Mouse (Mus musculus) heart, postnatal 36 days (tissue): ENCODE results near the gene Itga9. TPM values are rescaled to one million over a fixed set of nuclear protein-coding genes. Genes with fewer than 3 reads are reported as not detected.
"Not testable (repeated sequence)": the region's sequence is repeated elsewhere in the genome, so short reads cannot be mapped to it uniquely, and the experiment has no call there.

Source experiments
- DNase-seq, 2 experiments: peaks; one replicate each; pipeline ENCODE4 v3.0.0; 2021 to 2022
- intact Hi-C: fragments of 180-260 bp; cut with DNase I; formaldehyde crosslinking; loops from one replicate; pipeline ENCODE4 v1.15.1; 2025
- total RNA-seq, 2 experiments: library from RNA; stranded (reverse); gene quantifications; 2 replicates each; pipeline ENCODE4 v1.2.3; 2021

Itga9 gene
- total RNA-seq, result 10 to 100 TPM; 49.5 to 60.2 TPM

- intact Hi-C loops, result loop anchor here (1.0 to 5.0 kb wide), 5 partner anchors 79 to 302 kb away; no protein-coding TSS in a partner anchor
Observed at GRCm38 (mm10) chr9:118606148-118606816, at the start of gene Itga9. Itga9 (plus strand) TSS chr9:118606690.

DNA sequence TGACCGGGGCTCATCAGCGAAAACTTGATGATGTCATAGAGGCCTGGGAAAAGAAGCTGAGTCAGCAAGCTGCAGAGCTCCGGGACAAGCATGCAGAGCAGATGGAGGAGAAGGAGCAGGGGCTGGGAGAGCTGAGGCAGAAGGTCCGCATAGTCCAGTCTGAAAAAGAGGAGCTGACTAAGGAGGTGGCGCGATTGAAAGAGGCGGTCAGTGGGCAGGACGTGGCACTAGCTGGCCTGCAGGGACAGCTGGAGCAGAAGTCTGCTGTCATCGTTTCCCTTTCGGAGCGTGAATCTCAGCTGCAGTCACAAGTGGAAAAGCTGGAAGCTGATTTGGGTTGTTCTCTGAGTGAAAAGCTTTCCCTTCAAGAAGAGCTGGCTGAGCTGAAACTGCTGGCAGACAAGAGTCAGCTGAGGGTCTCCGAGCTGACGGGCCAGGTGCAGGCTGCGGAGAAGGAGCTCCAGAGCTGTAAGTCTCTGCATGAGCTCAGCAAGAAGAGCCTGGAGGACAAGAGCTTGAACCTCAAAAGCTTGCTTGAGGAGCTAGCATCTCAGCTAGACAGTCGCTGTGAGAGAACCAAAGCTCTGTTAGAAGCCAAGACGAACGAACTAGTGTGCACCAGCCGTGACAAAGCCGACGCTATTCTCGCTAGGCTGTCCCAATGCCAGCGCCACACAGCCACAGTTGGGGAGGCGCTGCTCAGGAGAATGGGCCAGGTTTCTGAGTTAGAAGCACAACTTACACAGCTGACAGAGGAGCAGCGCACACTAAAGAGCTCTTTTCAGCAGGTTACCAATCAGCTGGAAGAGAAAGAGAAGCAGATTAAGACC lies 49.3 kb upstream of the Itga9 start:
- intact Hi-C loops, result no loop called here
- DNase-seq, result peak; percentile 21 to 31

More at GRCm38 (mm10) chr9:118606148-118606816, at the start of gene Itga9:
- peak; percentile 94 to 96 for DNase-seq

DNA sequence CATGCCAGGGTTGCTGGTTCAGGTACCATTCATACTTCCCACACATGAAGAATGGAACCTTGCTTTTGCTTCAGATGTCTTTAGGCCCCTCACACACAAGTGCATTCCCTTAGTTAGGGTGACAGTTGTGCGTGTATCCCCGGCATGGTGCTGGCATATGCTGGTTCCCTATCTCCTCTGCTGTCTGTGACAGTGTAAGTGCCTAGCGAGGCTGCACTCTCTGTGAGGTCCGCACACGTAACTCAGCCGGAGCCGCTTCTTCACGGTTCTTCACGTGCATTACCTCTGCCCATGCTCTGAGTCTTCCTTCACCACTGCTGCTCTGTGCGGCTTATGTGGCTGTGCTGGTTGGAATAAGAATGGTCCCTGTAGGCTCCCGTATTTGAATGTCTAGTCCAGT lies 43.1 kb upstream of the Itga9 start:
- no peak for DNase-seq

DNA sequence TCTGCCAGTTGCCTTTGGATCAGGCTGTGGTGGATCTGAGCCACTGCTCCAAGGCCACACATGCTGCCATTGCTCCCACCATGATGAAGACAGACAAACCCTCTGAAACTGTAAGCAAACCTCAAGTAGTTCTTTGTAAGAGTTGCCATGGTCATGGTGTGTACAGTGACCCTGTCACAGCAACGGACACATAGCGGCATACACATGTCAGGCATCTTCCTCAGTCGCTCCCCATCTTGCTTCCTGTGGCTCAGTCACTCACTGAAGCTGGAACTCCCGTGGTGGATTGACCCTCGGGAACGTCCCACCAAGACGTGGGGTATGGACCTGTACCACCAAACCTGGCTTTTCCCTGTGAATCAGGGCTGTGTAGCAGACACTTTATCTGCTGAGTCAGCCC lies 42.6 kb upstream of the Itga9 start:
- no peak for DNase-seq
- intact Hi-C loops, result no loop called here

More for the DNA sequence above, 43.1 kb upstream of the Itga9 start:
- intact Hi-C loops, result no loop called here

GRCm38 (mm10) chr9:118564696-118565095 lies 41.8 kb upstream of the Itga9 start:
- no peak for DNase-seq
- intact Hi-C loops, result no loop called here

DNA sequence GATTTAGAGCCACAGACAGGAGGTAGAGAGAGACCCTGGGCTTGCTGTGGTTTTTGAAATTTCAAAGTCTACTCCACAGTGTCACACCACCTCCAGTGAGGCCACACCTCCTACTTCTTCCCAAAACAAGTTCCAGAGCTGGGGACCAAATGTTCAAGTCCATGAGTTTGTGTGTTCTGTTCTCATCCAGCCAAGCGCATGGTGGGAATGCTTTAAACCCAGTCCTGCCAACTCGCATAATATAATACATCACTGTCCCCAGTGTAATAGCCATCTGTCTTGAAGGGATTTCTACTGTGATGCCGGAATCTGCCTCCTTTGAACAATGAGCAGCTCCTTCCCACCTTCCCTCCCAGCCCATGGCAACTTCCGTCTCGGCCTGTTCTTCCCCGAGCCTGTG lies 37.2 kb upstream of the Itga9 start:
- intact Hi-C loops, result no loop called here
- no peak for DNase-seq

DNA sequence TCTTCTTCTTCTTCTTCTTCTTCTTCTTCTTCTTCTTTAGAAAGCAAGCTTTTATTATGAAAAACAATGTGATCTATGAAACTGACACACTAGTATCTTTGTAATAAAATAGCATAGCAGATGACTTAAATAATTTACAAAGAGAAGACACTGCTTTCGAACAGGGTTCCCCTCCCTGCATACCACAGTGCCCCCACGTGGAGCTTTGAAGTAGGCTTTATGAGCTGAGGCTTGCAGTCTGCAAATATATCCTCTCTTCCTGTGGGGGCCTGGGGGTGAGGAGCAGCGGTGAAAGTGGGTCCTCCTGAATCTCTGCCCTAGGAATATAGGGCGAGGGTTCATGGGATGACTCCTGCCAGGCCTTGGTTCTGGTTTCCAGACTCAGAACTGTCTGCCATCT lies 35.6 kb upstream of the Itga9 start:
- intact Hi-C loops, result no loop called here
- DNase-seq, result no peak

- DNase-seq, result no peak
- intact Hi-C loops, result no loop called here
Observed at GRCm38 (mm10) chr9:118571701-118572100, 34.8 kb upstream of the Itga9 start.

DNA sequence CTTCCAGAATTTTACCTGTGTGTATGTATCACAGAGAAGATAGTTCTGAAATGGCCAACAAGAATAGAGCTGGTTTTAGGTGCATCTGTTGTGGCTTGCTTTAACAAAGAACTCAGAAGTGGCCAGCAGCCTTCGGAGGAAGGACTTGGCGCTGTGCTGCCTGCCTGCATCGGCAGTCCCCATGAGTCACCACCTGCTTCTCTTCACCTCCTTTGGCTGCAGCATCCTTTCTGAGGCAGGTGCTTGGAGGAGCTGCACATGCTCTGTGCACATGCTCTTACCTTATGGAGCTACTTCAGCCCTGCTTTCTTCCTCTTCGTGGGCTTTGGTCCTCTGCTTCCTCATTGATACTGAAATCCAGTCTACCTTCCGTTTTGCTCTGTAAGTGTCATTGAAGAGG lies 31.6 kb upstream of the Itga9 start:
- no peak for DNase-seq
- intact Hi-C loops, result no loop called here

- no peak for DNase-seq
- intact Hi-C loops, result loop anchor here (10.0 kb wide), 1 partner anchor 484 kb away; no protein-coding TSS in a partner anchor
Observed at GRCm38 (mm10) chr9:118580371-118580770, 26.1 kb upstream of the Itga9 start.

DNA sequence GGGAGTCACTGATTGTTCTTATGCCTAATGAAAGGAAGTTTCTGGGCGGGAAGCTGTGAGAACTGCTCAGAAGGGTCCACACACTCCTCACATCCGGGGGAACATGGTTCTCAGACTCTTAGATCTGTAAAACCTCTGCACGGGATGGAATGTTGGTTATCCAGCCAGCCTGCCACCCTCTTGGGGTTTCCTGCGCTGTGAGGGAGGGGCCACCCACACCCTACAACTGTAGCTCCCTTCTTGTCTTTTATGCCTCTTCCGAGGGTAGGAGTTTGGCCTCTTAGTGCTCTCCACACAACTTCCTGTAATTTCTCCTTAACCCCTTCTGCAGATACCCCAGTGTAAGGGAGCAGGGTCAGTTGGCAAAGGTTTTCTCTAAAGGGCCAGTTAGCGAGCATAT lies 23.7 kb upstream of the Itga9 start:
- intact Hi-C loops, result loop anchor here (10.0 kb wide), 1 partner anchor 482 kb away; no protein-coding TSS in a partner anchor
- no peak for DNase-seq

DNA sequence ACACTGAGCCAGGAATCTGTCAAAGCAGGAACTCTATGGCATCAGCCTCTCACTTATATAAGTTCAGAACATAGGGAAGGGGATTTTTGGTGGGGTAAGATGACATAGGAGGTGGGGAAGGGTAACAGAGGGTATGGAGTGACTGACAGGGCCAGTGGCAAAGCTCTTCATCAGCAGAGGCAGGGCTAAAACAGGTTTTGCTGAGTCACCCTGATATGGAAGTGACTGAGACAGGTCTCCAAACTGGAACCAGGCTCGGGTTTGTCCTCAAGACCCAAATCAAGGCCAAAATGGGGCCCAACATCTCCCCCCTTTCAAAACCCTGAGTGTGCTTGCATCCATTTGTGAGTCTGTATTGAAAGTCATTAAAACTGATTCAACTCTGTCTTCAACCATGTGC lies 21.7 kb upstream of the Itga9 start:
- intact Hi-C loops, result loop anchor here (10.0 kb wide), 1 partner anchor 480 kb away; no protein-coding TSS in a partner anchor
- DNase-seq, result no peak

DNA sequence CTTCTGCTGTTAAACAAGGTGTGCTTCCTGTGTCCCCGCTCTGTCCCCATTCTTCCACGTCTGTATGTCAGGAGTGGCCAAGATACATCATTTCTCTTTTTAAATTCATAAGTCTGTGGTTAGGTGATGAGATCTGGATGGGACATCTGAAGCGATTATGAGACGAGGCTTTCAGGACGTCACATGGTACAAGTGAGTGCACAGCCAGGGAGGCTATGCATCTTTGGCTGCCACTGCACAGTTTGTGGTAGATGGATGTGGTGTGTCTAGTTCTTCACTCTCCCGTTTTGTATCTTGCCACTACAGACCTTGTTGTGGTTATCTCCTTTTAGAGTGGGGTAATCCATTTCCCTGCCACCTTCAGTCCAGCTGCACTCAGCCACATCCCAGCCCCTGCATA lies 20.5 kb upstream of the Itga9 start:
- intact Hi-C loops, result loop anchor here (10.0 kb wide), 1 partner anchor 479 kb away; no protein-coding TSS in a partner anchor
- DNase-seq, result no peak

GRCm38 (mm10) chr9:118587115-118587514 lies 19.4 kb upstream of the Itga9 start:
- intact Hi-C loops, result loop anchor here (10.0 kb wide), 1 partner anchor 478 kb away; no protein-coding TSS in a partner anchor
- DNase-seq, result no peak

DNA sequence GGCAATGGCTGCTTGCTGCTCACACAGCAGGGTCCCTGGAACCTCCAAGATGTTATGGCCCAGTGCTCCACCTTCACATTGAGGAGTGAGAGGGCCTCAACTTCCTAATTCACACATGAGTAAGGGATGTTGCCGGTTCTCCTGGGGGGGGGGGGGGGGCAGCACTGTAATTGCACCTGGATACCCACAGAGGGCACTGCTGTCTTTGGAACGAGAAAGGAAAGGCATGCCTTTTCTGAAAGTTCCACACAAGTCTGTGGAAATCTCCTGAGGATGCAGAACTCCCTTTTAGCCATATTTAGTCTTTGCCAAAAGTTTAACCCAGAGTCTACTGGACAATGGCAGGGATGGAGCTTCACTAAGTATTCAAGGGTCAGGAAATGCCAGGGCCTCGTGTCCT lies 17.2 kb upstream of the Itga9 start:
- intact Hi-C loops, result loop anchor here (1.0 to 10.0 kb wide), 2 partner anchors 319 to 476 kb away; no protein-coding TSS in a partner anchor
- no peak for DNase-seq

DNA sequence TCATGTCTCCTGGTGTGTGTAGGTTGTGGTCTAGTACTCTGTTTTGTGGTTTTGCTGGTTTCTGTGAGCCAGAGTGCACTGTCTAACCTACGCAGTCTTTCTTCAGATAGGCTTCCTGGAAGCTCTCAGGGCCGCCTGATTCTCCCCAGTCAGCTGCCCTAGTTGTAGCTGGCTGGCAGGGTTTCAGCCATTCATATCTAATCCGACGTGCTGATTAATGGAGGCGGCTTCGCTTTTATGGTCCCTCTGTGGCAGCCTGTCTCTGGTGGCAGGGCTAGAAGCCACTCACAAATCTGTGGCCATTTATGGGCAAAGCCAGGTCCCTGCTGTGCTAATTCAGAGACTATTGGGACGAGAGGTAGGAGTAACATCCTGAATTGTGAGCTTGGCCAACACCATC lies 16.3 kb upstream of the Itga9 start:
- intact Hi-C loops, result no loop called here
- peak; percentile 27 to 44 for DNase-seq

- intact Hi-C loops, result no loop called here
- no peak for DNase-seq
Observed at GRCm38 (mm10) chr9:118591633-118592032, 14.9 kb upstream of the Itga9 start.

GRCm38 (mm10) chr9:118592585-118593249 lies 13.8 kb upstream of the Itga9 start:
- intact Hi-C loops, result no loop called here

DNA sequence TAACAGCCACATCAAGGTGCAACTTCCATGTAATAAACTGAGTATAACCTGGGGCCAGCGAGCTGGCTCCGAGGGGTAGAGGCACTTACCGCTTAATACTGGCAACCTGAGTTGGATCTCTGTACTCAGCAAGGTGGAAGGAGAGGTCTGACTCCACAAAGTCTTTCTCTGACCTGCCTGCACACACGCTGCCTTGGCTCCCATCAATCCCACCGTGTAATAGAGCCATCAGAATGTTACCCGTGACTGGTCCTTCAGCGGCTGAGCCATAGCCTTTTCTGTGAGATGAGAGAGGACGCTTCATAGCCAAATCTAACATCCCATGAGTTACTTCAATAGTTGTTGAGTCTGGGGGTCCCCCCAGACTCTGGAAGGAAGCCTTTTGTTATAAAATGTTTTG lies 13.0 kb upstream of the Itga9 start:
- DNase-seq, result no peak
- intact Hi-C loops, result no loop called here

More at GRCm38 (mm10) chr9:118592585-118593249, 13.8 kb upstream of the Itga9 start:
- no peak for DNase-seq

DNA sequence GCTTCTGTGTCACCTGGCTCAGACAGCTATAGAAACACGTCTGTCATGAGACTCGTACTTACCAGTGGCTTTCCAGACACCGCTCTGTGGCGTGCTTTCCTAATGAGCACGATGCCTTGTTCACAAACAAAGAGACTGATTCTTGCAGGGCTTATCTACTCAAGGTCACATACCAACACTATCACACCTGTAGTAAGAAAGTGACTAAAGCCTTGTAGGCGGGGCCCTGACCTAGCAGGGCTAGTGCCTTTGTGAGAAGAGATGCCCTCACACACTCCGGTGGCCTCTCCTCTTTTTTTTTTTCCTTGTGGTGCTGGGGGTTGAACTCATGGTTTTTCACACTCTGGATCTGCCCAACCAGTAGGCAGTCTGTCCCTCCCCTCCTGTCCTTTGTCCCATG lies 9.7 kb upstream of the Itga9 start:
- DNase-seq, result no peak
- intact Hi-C loops, result no loop called here

GRCm38 (mm10) chr9:118600393-118600792 lies 6.1 kb upstream of the Itga9 start:
- intact Hi-C loops, DNase-seq: not testable (repeated sequence)
